Mouse (Mus musculus): ENCODE results near the gene Tlcd1. TPM values are rescaled to one million over a fixed set of nuclear protein-coding genes. Genes with fewer than 3 reads are reported as not detected.

Tlcd1 gene
- polyA plus RNA-seq, 1 experiment from 2014 or later, result 43.4 TPM

DNA sequence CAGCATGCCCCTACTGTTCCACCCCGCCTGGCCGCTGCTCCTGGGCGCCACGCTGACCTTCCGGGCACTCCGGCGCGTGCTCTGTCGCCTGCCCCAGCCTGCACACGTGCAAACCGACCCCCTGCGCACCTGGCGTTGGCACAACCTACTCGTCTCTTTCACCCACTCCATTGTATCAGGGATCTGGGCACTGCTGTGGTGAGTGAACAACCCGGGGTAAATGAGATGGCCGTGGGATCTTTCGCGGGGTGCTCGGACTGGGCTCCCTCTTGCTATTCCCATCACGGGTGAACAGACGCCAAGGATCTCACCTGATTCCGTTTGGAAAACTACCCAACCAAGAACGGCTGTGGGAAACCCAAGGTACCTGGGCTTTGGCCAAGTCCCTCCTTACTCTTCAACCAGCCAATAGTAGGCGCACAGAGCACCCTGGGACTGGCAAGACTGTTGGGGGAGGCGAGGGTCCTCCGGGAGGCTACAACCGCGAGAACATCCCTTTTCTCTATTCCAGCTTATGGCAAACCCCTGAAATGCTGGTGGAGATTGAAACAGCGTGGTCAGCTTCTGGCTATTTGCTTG, 2.4 kb downstream of the Tlcd1 start:
- Histone ChIP-seq H3K9ac (ENCODE audit: low read depth, low read length) (peak overlapping the region; percentile 71), H3K4me1 (replicated peaks; ENCODE audit: insufficient read depth, low read length) (peaks cover 28% of the 10 kb centered on the region), H3K4me3 (replicated peaks; ENCODE audit: low read depth, low read length) (peak overlapping the region; percentile 52), H3K36me3 (ENCODE audit: insufficient read depth, low read length) (peaks cover 19% of the 10 kb centered on the region; the same call in 1 of the 2 replicates), H3K4me2 (ENCODE audit: low read length) (peak overlapping the region; percentile 89), H3K9me3 (replicated peaks; ENCODE audit: low read length) (no peaks in the 10 kb centered on the region), H3K27me3 (ENCODE audit: insufficient read depth, low read length) (no peaks in the 10 kb centered on the region), H3K27ac (peak overlapping the region; percentile 96)
- ATAC-seq (replicated peaks; ENCODE audit: low FRiP score, low read depth) (peak; percentile 4), DNase-seq (ENCODE audit: low spot score) (peak; percentile 85)
- WGBS, result 1% methylated on average over 29 of the region's 29 CpGs
- TF ChIP-seq CTCF (IDR thresholded peaks at IDR 0.05; ENCODE audit: low read depth), result no peak; the same call in 1 of the 2 replicates

DNA sequence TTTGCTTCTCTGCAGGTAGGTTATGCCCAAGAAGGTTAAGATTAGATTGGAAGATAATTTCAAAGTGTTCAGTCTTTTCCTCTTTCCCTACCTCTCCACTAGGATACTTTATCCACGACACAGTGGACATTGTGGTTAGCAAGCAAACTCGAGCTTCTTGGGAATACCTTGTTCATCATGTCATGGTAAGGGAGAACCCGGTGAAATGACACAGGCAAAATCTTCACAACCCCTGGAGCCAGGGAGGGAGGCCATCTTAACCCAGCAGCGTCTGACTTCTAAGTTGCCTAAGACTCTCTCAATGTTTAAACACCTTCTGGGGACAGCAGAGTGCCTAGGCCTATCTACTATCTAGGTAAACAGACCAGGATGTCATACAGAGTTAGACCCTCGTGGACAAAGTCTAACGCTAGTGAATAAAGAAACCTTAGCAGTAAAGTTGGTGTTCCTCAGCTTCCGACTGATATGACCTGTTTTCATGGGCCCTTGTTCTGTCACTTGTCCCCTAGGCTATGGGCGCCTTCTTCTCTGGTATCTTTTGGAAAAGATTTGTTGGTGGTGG, 3.0 kb downstream of the Tlcd1 start:
- H3K4me1 ChIP-seq (replicated peaks; ENCODE audit: insufficient read depth, low read length), result peaks cover 26% of the 10 kb centered on the region

DNA sequence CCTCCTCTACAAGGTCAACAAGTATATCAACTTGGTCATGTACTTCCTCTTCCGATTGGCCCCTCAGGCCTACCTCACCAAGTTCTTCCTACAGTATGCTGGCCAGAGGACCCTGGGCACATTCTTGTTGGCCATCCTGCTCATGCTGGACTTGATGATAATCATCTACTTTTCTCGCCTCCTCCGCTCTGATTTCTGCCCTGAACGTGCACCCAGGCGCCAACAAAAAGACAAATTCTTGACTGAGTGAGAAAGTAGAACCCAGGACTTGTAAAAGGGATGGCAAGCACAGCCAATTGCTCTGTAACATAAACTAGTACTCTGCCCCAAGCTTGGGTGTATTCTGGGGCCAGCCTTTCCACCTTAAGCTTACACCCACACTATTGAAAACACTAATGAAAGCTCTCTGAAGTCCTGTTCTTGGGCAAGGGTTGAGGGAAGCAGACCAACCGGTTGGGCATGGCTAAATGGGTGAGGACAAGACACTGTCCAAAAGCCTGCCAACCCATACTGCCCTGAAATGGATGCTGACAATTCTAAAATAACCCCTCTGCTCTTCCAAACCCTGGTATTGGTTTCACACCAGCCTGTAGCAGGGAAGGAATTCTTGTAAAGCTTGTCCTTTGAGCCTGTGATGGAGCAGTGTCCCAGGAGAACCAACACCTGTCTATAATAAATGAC, 3.7 kb downstream of the Tlcd1 start:
- no peak for ATAC-seq (replicated peaks; ENCODE audit: low FRiP score, low read depth)
- Histone ChIP-seq H3K27me3 (ENCODE audit: insufficient read depth, low read length) (no peaks in the 10 kb centered on the region), H3K9me3 (replicated peaks; ENCODE audit: low read length) (no peaks in the 10 kb centered on the region), H3K4me3 (replicated peaks; ENCODE audit: low read depth, low read length) (no peak overlapping the region), H3K4me1 (replicated peaks; ENCODE audit: insufficient read depth, low read length) (peaks cover 25% of the 10 kb centered on the region), H3K9ac (ENCODE audit: low read depth, low read length) (0 out of 2 replicates have a peak overlapping the region, but pooled peaks have one; percentile 25), H3K36me3 (ENCODE audit: insufficient read depth, low read length) (peaks cover 19% of the 10 kb centered on the region; the same call in 1 of the 2 replicates), H3K4me2 (ENCODE audit: low read length) (peak overlapping the region; percentile 89), H3K27ac (peak overlapping the region; percentile 96; the same call in 1 of the 2 replicates)
- whole genome bisulfite sequencing, result 66% methylated on average over 6 of the region's 6 CpGs
- no peak for TF ChIP-seq CTCF (IDR thresholded peaks at IDR 0.05; ENCODE audit: low read depth)
- DNase-seq (ENCODE audit: low spot score), result no peak

More for the DNA sequence above, 3.0 kb downstream of the Tlcd1 start:
- TF ChIP-seq CTCF (IDR thresholded peaks at IDR 0.05; ENCODE audit: low read depth), result no peak
- WGBS, result 25% methylated on average over 8 of the region's 8 CpGs
- Histone ChIP-seq H3K4me2 (ENCODE audit: low read length) (peak overlapping the region; percentile 89), H3K9ac (ENCODE audit: low read depth, low read length) (peak overlapping the region; percentile 25; the same call in 1 of the 2 replicates), H3K27me3 (ENCODE audit: insufficient read depth, low read length) (no peaks in the 10 kb centered on the region), H3K4me3 (replicated peaks; ENCODE audit: low read depth, low read length) (peak overlapping the region; percentile 52; the same call in 1 of the 2 replicates), H3K36me3 (ENCODE audit: insufficient read depth, low read length) (peaks cover 19% of the 10 kb centered on the region; the same call in 1 of the 2 replicates), H3K27ac (peak overlapping the region; percentile 96), H3K9me3 (replicated peaks; ENCODE audit: low read length) (no peaks in the 10 kb centered on the region)
- ATAC-seq (replicated peaks; ENCODE audit: low FRiP score, low read depth) (no peak), DNase-seq (ENCODE audit: low spot score) (no peak)

DNA sequence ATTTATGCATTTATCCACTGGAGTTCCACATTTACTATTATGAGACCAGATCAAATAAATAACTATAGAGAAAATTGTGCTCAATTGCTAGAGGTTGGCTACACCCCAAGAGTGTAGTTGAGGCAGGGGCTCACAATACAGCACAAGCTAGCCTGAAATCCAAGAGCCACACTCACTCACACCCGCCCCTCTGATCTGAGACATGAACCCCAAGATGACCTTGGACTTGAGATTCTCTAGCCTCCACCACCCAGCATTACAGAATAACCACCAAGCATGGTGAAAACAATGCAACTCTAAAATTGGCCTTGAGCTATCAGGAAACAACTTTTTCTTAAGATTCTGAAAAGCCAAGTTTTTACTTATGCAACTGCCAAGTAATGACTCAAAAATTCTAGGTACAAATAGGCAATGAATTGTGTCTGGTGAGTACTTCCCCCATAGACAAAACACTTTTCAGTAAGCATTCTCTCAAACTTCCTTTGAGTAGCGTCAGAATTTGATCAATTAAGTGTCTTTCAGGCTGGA, 5.4 kb downstream of the Tlcd1 start:
- Histone ChIP-seq H3K4me1 (replicated peaks; ENCODE audit: insufficient read depth, low read length) (peaks cover 25% of the 10 kb centered on the region), H3K27ac (0 out of 2 replicates have a peak overlapping the region, but pooled peaks have one; percentile 19)
- no peak for DNase-seq (ENCODE audit: low spot score)

DNA sequence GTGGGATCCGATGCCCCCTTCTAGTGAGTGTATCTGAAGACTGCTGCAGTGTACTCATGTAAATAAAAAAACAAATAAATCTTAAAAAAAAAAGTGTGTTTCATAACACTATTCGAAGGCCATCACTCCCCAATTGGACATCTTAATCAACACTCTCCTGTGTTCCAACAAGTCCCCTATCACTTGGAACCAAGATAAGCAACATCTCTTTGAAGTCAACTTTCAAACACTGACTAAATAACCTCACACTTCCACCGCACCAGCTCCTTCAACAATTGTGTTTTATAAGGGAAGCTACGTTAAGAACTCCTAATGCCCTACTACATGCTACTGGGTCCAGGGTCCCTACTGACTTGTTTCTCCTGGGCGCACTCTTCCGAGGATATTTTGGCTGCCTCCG, 5.9 kb downstream of the Tlcd1 start:
- Histone ChIP-seq H3K36me3 (ENCODE audit: insufficient read depth, low read length) (peaks cover 19% of the 10 kb centered on the region; the same call in 1 of the 2 replicates), H3K4me1 (replicated peaks; ENCODE audit: insufficient read depth, low read length) (peaks cover 22% of the 10 kb centered on the region), H3K9ac (ENCODE audit: low read depth, low read length) (peak overlapping the region; percentile 81), H3K27ac (peak overlapping the region; percentile 19; the same call in 1 of the 2 replicates), H3K27me3 (ENCODE audit: insufficient read depth, low read length) (no peaks in the 10 kb centered on the region), H3K4me3 (replicated peaks; ENCODE audit: low read depth, low read length) (peak overlapping the region; percentile 68), H3K9me3 (replicated peaks; ENCODE audit: low read length) (no peaks in the 10 kb centered on the region), H3K4me2 (ENCODE audit: low read length) (peak overlapping the region; percentile 78)
- TF ChIP-seq CTCF (IDR thresholded peaks at IDR 0.05; ENCODE audit: low read depth), result no peak
- 3% methylated on average over 7 of the region's 7 CpGs for WGBS
- DNase-seq (ENCODE audit: low spot score) (no peak), ATAC-seq (replicated peaks; ENCODE audit: low FRiP score, low read depth) (no peak)

More for the DNA sequence above, 5.4 kb downstream of the Tlcd1 start:
- Histone ChIP-seq H3K36me3 (ENCODE audit: insufficient read depth, low read length) (peaks cover 19% of the 10 kb centered on the region; the same call in 1 of the 2 replicates), H3K9me3 (replicated peaks; ENCODE audit: low read length) (no peaks in the 10 kb centered on the region), H3K4me3 (replicated peaks; ENCODE audit: low read depth, low read length) (peak overlapping the region; percentile 68), H3K9ac (ENCODE audit: low read depth, low read length) (peak overlapping the region; percentile 81), H3K27me3 (ENCODE audit: insufficient read depth, low read length) (no peaks in the 10 kb centered on the region), H3K4me2 (ENCODE audit: low read length) (peak overlapping the region; percentile 78)
- 46% methylated on average over 2 of the region's 2 CpGs for WGBS
- no peak for ATAC-seq (replicated peaks; ENCODE audit: low FRiP score, low read depth)
- no peak for TF ChIP-seq CTCF (IDR thresholded peaks at IDR 0.05; ENCODE audit: low read depth)

All from kidney, postnatal 0 days (tissue).